Mouse (Mus musculus) neural tube, embryonic 10.5 days (tissue): ENCODE results near the gene Tsnaxip1.
A peak's percentile ranks its signal among the peaks of the same experiment; 100 is the strongest.

Experiments used
- DNase-seq: peaks from one replicate; pipeline ENCODE4 v3.0.0-alpha.2; 2017; ENCODE audit warnings: low spot score; ENCODE audit errors: extremely low spot score

Gene Tsnaxip1

DNA sequence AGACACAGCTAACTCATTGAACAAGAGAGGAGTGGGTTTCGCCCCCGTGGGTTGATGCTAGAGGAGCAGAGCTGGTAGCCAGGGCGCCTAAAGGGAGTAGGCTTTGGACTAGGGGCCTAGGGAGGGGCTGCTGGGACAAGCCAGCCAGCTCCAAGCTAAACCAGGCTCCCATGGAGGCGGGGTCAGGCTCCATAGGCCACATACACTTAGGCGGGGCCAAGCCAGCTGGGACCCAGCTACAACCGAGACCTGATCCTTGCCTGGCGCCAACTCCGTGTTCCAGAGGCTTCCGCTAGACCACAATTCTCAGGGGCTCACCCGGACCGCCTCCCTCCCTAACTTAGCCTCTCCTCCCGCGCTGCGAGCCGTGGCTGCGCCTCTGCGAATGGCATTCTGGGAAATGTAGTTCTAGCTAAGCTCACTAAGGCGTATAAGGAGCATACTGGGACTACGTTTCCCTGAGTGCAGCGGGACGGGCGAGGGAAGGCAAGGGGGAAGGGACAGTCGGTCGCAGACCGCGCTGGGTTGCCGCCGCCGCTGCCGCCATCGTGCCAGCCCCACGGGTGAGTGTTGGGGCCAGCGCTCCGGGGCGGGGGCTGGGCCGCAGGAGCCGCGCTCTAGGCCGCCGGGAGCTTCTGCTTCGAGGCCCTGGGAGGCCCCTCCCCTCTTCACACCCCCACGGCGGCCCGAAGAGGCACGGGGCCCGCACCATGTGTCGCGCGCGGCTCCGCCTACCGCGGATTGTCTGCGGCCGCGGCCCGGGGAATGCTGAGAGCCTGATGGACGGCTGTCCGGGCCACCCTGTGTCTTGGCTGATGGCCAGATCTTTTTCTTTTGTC, 32.8 kb downstream of the Tsnaxip1 start, which contains the start of gene Nutf2:
Gene Nutf2, plus strand, starts transcription at position 438 of the 839 bp plus-strand sequence.
- peak; percentile 93 for DNase-seq

DNA sequence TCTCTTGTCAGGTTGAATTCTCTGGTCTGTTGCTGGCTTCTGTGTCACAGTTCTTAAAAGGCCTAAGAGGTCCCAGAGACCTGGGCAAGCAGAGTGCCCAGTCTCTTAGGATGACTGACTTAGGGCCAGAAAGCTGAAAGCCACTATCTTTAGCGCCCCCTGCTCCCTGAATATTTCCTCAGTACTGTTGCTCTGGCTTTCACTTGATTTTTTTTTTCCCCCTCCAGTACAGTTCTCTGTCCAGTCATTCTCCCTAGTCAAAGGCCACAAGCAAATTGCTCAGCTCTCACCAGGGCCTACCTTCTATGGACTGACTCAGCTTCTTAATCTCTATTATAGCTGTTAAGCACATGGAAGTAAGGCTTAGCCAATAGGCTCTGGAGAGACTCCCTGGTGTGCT, 34.4 kb downstream of the Tsnaxip1 start:
- DNase-seq = no peak

DNA sequence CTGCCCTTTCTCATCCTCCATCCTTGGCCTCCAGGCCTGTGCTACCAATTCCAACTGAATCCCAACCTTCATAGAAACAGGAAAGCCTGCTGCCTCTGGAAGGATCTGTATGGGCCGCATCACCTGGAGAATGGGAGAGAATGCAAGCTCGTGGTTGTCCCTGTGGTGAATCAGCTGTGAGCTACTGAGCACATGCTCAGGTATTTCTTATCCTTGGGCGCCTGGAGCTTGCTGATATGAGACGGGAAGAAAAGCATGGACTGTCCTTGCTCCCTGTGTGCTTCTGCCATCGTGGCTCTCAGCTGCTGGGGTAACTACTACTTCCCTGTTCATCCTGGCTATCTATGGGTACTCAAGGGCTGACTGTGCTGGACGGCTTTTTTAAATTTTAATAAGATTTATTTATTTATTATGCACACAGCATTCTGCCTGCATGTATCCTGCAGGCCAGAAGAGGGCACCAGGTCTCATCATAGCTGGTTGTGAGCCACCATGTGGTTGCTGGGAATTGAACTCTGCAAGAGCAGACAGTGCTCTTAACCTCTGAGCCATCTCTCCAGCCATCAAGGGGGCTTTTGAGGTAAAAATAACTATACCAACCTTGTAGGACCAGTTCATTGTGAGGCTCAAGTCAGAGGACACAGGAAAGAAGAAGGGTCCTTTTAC, 39.0 kb downstream of the Tsnaxip1 start:
- DNase-seq = no peak

DNA sequence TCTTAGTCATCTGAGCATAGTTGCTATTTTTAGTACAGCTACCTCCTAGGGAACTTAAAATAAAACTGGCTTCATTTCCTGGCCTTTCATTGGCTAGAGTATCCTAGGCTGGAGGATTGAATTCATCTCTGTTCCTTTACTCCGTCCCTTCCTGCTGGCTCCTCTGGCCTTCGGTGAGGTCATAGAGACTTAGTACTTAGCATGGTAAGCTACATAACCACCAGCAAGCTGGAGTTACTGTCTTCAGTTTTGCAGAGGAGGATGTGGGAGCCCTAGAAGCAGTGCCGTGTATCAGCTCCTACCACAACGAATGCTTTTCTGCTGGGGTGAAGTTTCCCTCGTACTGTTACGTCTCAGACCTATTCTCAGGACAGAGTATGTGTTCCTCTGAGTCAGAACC, 46.8 kb downstream of the Tsnaxip1 start:
- no peak for DNase-seq

DNA sequence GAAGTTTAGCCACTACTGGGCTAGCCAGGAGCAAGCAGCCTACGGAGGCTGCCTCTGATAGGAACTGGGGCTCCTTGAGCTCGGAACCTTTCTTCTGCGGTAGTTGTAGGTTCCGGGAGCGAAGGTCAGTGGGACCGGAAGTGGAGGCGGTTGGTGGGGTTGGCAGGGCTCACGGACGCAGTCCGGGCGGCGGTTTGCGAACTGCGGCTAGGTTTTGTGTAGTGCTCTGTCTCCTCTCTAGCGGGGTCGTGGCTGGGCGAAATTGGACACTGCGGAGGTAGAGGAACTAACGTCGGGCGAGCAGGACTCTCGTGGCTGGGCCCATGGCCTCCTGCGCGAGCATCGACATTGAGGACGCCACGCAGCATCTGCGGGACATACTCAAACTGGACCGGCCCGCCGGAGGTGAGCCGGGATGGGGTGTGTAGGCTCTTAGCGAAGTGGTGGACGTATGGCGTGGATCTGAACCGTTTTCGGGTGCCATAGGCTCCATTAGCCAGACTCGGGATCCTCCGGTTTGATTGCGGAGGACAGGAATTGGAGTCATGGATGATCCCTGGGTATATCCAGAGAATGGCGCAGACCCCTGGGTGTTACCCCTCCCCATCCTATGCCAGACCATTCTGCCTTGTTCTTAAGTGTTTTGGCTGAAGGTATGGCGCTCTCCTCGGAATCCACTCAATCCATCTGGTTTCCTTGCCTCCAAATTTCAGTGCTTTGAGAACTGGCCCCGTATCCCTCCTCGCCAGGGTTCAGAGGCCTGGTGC, 53.4 kb downstream of the Tsnaxip1 start, which contains the start of gene Edc4:
Gene Edc4, plus strand, starts transcription at position 128 of the 767 bp plus-strand sequence.
- peak; percentile 89 for DNase-seq

DNA sequence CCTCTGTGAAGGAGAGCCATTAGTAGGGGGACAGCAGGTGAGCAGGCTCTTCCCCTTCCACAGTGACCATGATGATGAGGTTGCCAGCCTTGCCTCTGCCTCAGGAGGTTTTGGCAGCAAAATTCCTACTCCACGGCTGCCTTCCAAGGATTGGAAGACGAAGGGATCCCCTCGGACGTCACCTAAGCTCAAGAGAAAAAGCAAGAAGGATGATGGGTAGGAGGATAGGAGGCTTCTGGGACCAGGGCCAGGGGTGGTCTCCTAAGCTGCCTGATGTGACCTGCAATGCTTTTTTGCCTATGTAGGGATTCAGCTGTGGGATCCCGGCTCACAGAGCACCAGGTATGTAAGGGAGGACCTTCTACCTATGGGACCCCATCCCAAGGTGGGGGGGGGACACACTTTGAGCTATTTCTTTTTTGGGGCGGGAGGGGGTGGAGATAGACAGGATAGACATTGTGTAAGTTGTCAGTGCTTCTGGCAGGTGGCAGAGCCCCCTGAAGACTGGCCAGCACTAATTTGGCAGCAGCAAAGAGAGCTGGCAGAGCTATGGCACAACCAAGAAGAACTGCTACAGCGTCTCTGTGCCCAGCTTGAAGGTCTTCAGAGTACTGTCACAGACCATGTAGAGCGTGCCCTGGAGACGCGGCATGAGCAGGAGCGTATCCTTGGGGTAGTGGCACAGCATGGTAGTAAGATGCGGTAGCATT, 62.4 kb downstream of the Tsnaxip1 start:
- no peak for DNase-seq

DNA sequence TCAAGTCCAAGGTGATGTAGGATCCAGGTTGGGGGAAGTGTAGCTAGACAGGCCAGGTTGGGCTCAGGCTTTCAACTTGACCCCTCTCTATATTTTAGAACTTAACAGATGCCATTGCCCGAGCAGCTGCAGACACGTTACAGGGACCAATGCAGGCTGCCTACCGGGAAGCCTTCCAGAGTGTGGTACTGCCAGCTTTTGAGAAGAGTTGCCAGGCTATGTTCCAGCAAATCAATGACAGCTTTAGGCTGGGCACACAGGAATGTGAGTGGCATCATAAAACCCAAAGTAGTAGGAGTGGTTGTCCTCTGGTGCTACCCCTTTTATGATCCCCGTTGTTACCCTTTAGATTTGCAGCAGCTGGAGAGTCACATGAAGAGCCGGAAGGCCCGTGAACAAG, 63.3 kb downstream of the Tsnaxip1 start:
- no peak for DNase-seq

DNA sequence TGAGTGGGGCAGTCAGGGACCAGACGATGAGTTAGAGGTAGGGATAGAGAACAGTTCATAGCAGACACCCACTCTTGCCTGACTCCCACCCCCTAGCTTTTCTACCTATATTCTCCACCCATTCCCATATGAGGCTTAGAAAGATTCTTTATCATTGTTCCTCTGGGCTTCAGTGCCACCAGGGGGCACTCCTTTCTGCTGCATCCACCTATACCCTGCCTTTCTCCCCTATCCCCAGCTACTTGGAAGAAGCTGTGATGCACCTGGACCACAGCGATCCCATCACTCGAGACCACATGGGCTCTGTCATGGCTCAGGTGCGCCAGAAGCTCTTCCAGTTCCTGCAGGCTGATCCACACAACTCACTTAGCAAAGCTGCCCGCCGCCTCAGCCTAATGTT, 64.9 kb downstream of the Tsnaxip1 start:
- DNase-seq = no peak

DNA sequence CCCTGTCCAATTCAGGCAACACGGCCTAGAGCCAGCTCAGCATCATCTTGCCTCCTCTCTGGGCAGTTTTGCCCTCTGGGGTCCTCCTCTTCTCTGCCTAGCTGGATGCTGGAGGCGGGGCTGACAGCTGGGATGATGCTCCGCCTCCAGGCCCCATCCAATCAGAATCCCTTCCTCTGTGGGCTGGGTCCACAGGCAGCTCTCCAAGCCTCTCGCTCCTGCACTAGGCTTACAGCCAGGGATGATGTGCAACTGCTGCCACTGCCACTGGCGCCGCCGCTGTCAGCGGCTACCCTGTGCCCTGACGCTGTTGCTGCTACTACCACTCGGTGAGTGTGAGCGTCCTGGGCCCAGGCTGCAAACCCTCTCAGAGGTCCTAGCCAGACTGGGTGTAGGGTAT, 65.8 kb downstream of the Tsnaxip1 start, which contains the start of gene Nrn1l:
Gene Nrn1l, plus strand, starts transcription at position 229 of the 400 bp plus-strand sequence.
- peak; percentile 67 for DNase-seq
